In genomic region chr6:48683263-48683821, GRCm38 (mm10) we compare ENCODE assay signal across 26 mouse cellular contexts. TPM values are rescaled to one million over a fixed set of nuclear protein-coding genes. Genes with fewer than 3 reads are reported as not detected.
"Had no signal": no experiment of that assay in that cellular context is flagged by ENCODE, and none has a peak within 500 bp of the region (broad histone marks: within the 10 kb centered on the region; RNA-seq: fewer than 3 reads in every experiment).

No protein-coding gene starts in this region.

RNA-seq across cellular contexts. Expression of gene Gimap4, which starts 1.0 kb away (rescaled TPM):
- polyA plus RNA-seq: erythroblast, embryonic 14.5 days had no signal

RNA-seq across cellular contexts. Expression of gene Gimap9, which starts 7.4 kb away (rescaled TPM):
- polyA plus RNA-seq: erythroblast, embryonic 14.5 days had no signal

RNA-seq across cellular contexts. Expression of gene Gimap6, which starts 24.7 kb away (rescaled TPM):
- polyA plus RNA-seq: erythroblast, embryonic 14.5 days had no signal

RNA-seq across cellular contexts. Expression of gene Gm28053, which starts 35.1 kb away (rescaled TPM):
- total RNA-seq: forebrain, postnatal 0 days; gastrocnemius, postnatal 25 days; gastrocnemius, postnatal 36 days had no signal
- polyA plus RNA-seq: embryonic facial prominence, embryonic 10.5 days; embryonic facial prominence, embryonic 11.5 days; embryonic facial prominence, embryonic 12.5 days; embryonic facial prominence, embryonic 14.5 days; erythroblast, embryonic 14.5 days; forebrain, embryonic 10.5 days; forebrain, embryonic 12.5 days; forebrain, embryonic 14.5 days; forebrain, embryonic 15.5 days; forebrain, embryonic 16.5 days; forebrain, postnatal 0 days; heart, adult 2 months had no signal

RNA-seq across cellular contexts. Expression of gene Gimap7, which starts 35.1 kb away (rescaled TPM):
- total RNA-seq: forebrain, postnatal 0 days; gastrocnemius, adult 18-20 months; gastrocnemius, adult 2 months; gastrocnemius, adult 8-10 months; gastrocnemius, postnatal 10 days; gastrocnemius, postnatal 14 days; gastrocnemius, postnatal 25 days; gastrocnemius, postnatal 36 days; gastrocnemius, postnatal 4 days; granulocyte monocyte progenitor cell, adult 5-6 weeks had no signal
- polyA plus RNA-seq: cortical plate, adult 2 months; embryonic facial prominence, embryonic 10.5 days; embryonic facial prominence, embryonic 11.5 days; embryonic facial prominence, embryonic 12.5 days; embryonic facial prominence, embryonic 13.5 days; embryonic facial prominence, embryonic 14.5 days; erythroblast, embryonic 14.5 days; forebrain, embryonic 10.5 days; forebrain, embryonic 11.5 days; forebrain, embryonic 12.5 days; forebrain, embryonic 13.5 days; forebrain, embryonic 14.5 days; forebrain, embryonic 15.5 days; forebrain, embryonic 16.5 days; forebrain, postnatal 0 days; frontal cortex, adult 2 months had no signal
